Mouse (Mus musculus): Measurements from ENCODE around the gene Mthfr. TPM values are rescaled to one million over a fixed set of nuclear protein-coding genes. Genes with fewer than 3 reads are reported as not detected.

Mthfr gene
- 8.9 and 10.7 TPM in 2 replicates for polyA plus RNA-seq (2015; fragmentation: Nextera tagmentation; extraction: Ambion mirVana)

DNA sequence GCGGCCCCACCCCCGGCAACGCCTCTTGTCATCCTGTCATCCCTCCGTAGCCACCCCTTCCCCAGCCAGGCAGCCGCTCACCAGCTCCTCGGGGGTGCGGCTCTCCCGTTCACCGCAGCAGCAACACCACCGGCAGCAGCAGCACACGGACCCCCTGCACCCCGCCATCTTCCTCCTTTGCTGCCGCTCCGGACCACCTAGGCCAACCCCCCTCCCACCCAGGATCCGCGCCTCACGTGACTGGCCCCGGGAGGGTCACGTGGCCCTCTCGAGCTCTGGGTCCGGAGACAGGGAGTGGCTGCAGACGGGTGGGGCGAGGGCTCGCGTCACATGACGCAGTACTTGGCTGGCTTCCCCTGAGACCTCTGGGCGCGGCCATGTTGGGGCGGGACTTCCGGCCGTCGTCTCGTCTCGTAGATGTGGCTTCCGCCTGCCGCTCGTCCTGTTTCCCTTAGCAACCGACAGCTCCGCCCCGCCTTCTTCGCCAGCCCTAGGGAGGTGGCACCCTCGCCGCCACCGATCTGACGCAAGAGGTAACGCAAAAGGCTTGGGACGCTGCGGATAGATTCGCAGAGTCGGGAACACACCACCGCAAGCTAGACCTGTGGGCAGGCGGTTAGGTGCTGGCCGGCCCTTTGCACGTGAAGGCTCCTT, at the start of gene Mthfr, which contains the start of gene Clcn6:
Gene Mthfr, plus strand, starts transcription at position 478 of the 654 bp plus-strand sequence.
Gene Clcn6, minus strand, starts transcription at position 222 of the 654 bp plus-strand sequence.
- under 1% methylated on average over 54 of the region's 54 CpGs for WGBS (ENCODE audit: insufficient replicate concordance)
- peak within 1 kb of the TSS; percentile 81 for H3K4me3 ChIP-seq (replicated peaks)
- peak; percentile 90 for ATAC-seq (ENCODE audit: low read depth)
- peaks cover 18% of the 10 kb centered on the region for H3K36me3 ChIP-seq
- DNase-seq: peak; percentile 99
- H3K4me2 ChIP-seq: peak within 1 kb of the TSS; percentile 97
- H3K4me1 ChIP-seq (replicated peaks): peaks cover 57% of the 10 kb centered on the region
- no peaks in the 10 kb centered on the region for H3K9me3 ChIP-seq (replicated peaks)
- H3K9ac ChIP-seq: peak within 1 kb of the TSS; percentile 91
- H3K27me3 ChIP-seq: no peaks in the 10 kb centered on the region
- H3K27ac ChIP-seq: peak within 1 kb of the TSS; percentile 98

DNA sequence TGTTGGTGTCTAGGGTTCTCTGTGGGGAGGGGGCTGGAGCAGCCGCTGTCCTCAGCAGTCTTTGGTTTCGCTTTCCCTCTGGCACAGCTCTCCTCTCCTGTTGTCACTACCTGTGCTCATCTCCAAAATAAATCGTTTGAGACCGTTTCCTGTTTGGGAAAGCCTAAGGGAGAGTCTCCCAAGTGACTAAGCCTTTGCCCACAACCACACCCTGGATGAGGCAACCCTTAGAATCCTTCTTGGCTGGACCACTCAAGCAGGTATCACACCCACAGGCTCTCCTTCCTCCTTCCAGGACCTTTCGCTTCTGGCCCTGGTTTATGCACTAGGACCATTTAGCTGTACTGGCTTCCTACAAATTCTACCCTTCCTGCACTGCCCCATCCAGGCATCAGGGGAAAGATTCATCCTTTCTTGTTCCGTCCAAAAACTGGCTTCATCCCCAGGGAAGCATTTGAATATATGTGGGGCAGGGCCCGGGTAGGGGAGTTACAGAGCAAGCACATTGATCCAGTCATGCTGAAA, 45.2 kb upstream of the Mthfr start:
- Histone ChIP-seq H3K27me3 (no peaks in the 10 kb centered on the region), H3K4me1 (replicated peaks) (no peaks in the 10 kb centered on the region), H3K9ac (no peak overlapping the region), H3K4me3 (replicated peaks) (no peak overlapping the region), H3K9me3 (replicated peaks) (no peaks in the 10 kb centered on the region), H3K4me2 (no peak overlapping the region), H3K27ac (no peak overlapping the region), H3K36me3 (no peaks in the 10 kb centered on the region)
- ATAC-seq (ENCODE audit: low read depth): no peak
- no peak for DNase-seq
- 34% methylated on average over 7 of the region's 7 CpGs for WGBS (ENCODE audit: insufficient replicate concordance)

DNA sequence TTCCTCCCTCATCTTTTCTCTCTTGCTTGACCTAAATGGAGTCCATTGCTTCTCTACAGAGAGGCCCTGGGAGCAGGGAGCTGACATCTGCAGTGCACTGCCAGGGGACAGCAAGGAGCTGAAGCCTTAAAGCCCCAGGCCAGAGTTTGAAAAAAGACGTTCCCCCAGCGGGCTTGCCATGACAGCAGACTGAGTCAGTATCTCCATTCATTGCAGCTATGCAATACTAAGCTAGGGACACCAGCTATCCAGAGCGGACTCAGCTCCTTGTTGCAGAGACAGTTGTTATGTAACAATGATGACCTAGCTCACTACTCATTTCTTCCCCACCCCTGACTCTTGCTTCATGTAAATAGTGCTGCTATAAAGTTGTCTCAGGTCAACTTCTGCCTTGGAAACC, 43.6 kb upstream of the Mthfr start:
- Histone ChIP-seq H3K27me3 (no peaks in the 10 kb centered on the region), H3K9ac (no peak overlapping the region), H3K4me1 (replicated peaks) (no peaks in the 10 kb centered on the region), H3K27ac (no peak overlapping the region), H3K4me2 (no peak overlapping the region), H3K4me3 (replicated peaks) (no peak overlapping the region), H3K9me3 (replicated peaks) (no peaks in the 10 kb centered on the region), H3K36me3 (no peaks in the 10 kb centered on the region)
- DNase-seq: no peak
- 54% methylated on average over 3 of the region's 3 CpGs for WGBS (ENCODE audit: insufficient replicate concordance)
- ATAC-seq (ENCODE audit: low read depth): no peak

DNA sequence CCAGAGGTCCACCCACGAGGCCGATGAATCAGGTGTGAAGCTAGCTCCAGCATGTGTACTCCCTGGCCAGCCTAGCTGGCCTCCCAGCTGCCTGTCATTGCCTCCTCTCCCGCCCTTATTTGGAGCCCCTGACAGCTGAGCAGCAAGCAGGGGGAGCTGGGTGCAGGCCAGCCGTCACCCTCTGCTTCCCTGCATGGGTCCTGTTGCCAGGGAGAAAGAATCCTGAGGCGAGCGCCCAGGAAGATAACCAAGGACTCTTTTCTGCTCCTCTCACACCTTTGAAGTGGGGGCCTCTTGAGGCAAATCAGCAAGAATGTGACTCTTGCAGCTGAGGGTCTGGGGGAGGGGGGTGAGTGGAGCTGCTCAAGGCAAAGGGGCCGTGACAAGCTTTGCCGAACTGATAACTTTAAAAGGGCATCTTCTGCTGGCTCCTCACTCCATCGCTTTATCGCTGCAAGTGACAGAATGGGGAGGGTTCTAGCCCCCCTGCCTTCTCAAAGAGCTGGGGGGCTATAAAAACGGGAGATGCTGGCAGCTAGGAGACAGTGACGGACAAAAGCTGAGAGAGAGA, 38.6 kb upstream of the Mthfr start, which contains the start of gene Nppa:
Gene Nppa, plus strand, starts transcription at position 521 of the 571 bp plus-strand sequence.
- Histone ChIP-seq H3K27me3 (no peaks in the 10 kb centered on the region), H3K4me2 (no peak within 1 kb of the TSS), H3K9ac (no peak within 1 kb of the TSS), H3K9me3 (replicated peaks) (no peaks in the 10 kb centered on the region), H3K4me1 (replicated peaks) (no peaks in the 10 kb centered on the region), H3K4me3 (replicated peaks) (no peak within 1 kb of the TSS), H3K36me3 (peaks cover 4% of the 10 kb centered on the region; the same call in 1 of the 2 replicates), H3K27ac (no peak within 1 kb of the TSS)
- WGBS (ENCODE audit: insufficient replicate concordance): 32% methylated on average over 12 of the region's 12 CpGs
- ATAC-seq (ENCODE audit: low read depth) (no peak), DNase-seq (no peak)

DNA sequence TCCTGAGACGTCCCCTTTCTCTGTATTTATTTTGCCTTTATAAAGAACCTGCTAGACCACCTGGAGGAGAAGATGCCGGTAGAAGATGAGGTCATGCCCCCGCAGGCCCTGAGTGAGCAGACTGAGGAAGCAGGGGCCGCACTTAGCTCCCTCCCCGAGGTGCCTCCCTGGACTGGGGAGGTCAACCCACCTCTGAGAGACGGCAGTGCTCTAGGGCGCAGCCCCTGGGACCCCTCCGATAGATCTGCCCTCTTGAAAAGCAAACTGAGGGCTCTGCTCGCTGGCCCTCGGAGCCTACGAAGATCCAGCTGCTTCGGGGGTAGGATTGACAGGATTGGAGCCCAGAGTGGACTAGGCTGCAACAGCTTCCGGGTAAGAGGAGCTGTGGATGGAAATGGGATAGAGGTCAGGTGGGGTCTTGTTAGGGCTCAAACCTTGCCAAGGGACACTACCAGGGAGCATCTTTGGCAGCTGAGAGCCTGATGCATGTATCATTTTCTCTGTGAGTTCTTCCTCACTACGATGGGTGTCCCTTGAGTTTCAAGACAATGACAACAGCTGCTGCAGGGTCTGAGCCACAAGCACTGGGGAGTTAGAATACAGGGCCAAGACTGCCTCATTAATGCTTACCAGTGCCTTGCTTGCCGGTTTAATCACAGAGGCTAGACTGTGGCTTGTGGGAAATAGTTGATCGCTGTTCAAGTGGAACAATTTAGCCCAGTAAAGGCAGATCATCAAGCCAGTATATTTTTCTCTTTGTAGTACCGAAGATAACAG, 37.7 kb upstream of the Mthfr start:
- no peak overlapping the region for H3K4me3 ChIP-seq (replicated peaks)
- H3K36me3 ChIP-seq: peaks cover 14% of the 10 kb centered on the region; the same call in 1 of the 2 replicates
- H3K27me3 ChIP-seq: no peaks in the 10 kb centered on the region
- no peaks in the 10 kb centered on the region for H3K4me1 ChIP-seq (replicated peaks)
- no peak overlapping the region for H3K9ac ChIP-seq
- no peak for DNase-seq
- WGBS (ENCODE audit: insufficient replicate concordance): 70% methylated on average over 17 of the region's 17 CpGs
- no peak overlapping the region for H3K4me2 ChIP-seq
- no peak for ATAC-seq (ENCODE audit: low read depth)
- no peak overlapping the region for H3K27ac ChIP-seq
- H3K9me3 ChIP-seq (replicated peaks): no peaks in the 10 kb centered on the region

DNA sequence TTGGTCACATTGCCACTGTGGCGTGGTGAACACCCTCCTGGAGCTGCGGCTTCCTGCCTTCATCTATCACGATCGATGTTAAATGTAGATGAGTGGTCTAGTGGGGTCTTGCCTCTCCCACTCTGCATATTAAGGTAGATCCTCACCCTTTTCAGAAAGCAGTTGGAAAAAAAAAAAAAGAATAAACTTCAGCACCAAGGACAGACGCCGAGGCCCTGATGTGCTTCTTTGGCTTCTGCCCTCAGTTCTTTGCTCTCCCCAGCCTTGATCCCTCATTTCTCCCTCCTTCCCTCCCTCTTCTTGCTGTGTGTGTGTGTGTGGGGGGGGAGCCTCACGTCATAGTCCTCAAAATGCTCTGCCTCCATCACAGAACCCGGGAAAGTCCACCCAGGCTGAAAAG, 37.0 kb upstream of the Mthfr start:
- H3K9me3 ChIP-seq (replicated peaks): no peaks in the 10 kb centered on the region
- no peak for DNase-seq
- no peak overlapping the region for H3K4me3 ChIP-seq (replicated peaks)
- no peak overlapping the region for H3K9ac ChIP-seq
- H3K4me1 ChIP-seq (replicated peaks): no peaks in the 10 kb centered on the region
- no peak for ATAC-seq (ENCODE audit: low read depth)
- 40% methylated on average over 8 of the region's 8 CpGs for WGBS (ENCODE audit: insufficient replicate concordance)
- H3K36me3 ChIP-seq: peaks cover 19% of the 10 kb centered on the region
- no peak overlapping the region for H3K4me2 ChIP-seq
- H3K27me3 ChIP-seq: no peaks in the 10 kb centered on the region
- H3K27ac ChIP-seq: no peak overlapping the region

DNA sequence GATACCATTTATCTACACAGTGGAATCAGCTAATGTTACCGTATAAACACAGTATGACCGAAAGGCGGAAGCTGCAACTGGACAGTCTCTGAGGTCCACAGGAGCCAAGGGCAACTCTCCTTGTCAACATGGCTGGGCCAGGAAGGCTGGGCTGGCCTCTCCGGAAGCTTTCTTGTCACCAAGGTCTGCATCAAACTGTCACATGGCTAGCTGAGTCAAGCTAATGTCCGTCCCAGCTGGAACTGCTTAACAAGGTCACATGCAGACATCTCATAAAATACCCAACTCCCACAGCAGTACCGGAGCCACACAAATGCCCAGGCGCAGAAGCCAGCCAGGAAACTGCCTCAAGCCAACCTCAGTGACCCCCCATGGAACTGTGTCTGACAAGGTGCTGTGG, 34.5 kb upstream of the Mthfr start:
- H3K4me3 ChIP-seq (replicated peaks): no peak overlapping the region
- no peak overlapping the region for H3K27ac ChIP-seq
- H3K4me2 ChIP-seq: no peak overlapping the region
- no peaks in the 10 kb centered on the region for H3K27me3 ChIP-seq
- no peak overlapping the region for H3K9ac ChIP-seq
- DNase-seq (no peak), ATAC-seq (ENCODE audit: low read depth) (no peak)
- no peaks in the 10 kb centered on the region for H3K9me3 ChIP-seq (replicated peaks)
- H3K4me1 ChIP-seq (replicated peaks): no peaks in the 10 kb centered on the region
- peaks cover 44% of the 10 kb centered on the region for H3K36me3 ChIP-seq
- 73% methylated on average over 7 of the region's 7 CpGs for WGBS (ENCODE audit: insufficient replicate concordance)

DNA sequence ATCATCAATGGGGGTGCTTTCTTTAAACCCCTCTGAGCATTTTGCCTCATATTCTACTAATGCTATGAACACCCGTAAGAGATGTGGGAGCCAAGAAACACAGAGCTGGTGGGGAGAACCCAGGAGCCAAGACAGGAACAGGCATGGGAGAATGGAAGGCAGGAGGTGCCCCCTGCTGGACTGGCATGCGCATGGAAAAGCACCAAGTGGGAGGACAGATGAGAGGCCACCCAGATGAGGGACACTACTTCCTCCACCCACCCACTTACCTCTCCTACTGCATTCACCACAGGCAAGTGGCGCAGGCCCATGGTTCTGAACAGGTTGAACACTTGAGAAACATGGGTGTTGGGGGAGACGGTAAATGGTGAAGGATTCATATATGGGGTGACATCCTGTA, 30.5 kb upstream of the Mthfr start:
- DNase-seq (no peak), ATAC-seq (ENCODE audit: low read depth) (no peak)
- WGBS (ENCODE audit: insufficient replicate concordance): 75% methylated on average over 4 of the region's 4 CpGs
- H3K9ac ChIP-seq: no peak overlapping the region
- peaks cover 85% of the 10 kb centered on the region for H3K36me3 ChIP-seq
- H3K9me3 ChIP-seq (replicated peaks): no peaks in the 10 kb centered on the region
- no peaks in the 10 kb centered on the region for H3K4me1 ChIP-seq (replicated peaks)
- no peak overlapping the region for H3K27ac ChIP-seq
- no peak overlapping the region for H3K4me3 ChIP-seq (replicated peaks)
- H3K27me3 ChIP-seq: no peaks in the 10 kb centered on the region
- no peak overlapping the region for H3K4me2 ChIP-seq

DNA sequence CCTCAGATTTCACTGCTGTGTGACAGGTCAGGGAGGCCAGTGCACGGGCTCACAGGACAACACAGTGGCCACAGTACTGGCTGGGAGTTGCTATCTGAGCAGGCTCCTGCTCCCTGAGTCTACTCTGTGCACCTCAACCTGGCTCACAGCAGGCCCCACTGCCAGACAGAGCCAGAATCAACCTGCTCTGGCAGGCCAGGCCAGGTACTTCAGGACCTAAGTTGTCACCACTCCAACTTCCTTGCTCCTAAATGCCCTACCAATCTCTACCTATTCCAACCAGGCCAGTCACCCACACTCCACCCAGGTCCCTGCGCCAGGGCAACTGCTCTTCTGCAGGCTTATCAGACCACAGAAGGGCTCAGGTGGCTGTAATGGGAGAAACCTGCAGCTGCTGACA, 29.2 kb upstream of the Mthfr start:
- no peaks in the 10 kb centered on the region for H3K27me3 ChIP-seq
- no peak for ATAC-seq (ENCODE audit: low read depth)
- no peak overlapping the region for H3K4me3 ChIP-seq (replicated peaks)
- 68% methylated on average over 2 of the region's 2 CpGs for WGBS (ENCODE audit: insufficient replicate concordance)
- no peak overlapping the region for H3K9ac ChIP-seq
- H3K36me3 ChIP-seq: peaks cover 97% of the 10 kb centered on the region
- H3K4me2 ChIP-seq: no peak overlapping the region
- DNase-seq: no peak
- H3K9me3 ChIP-seq (replicated peaks): no peaks in the 10 kb centered on the region
- H3K27ac ChIP-seq: no peak overlapping the region
- no peaks in the 10 kb centered on the region for H3K4me1 ChIP-seq (replicated peaks)

DNA sequence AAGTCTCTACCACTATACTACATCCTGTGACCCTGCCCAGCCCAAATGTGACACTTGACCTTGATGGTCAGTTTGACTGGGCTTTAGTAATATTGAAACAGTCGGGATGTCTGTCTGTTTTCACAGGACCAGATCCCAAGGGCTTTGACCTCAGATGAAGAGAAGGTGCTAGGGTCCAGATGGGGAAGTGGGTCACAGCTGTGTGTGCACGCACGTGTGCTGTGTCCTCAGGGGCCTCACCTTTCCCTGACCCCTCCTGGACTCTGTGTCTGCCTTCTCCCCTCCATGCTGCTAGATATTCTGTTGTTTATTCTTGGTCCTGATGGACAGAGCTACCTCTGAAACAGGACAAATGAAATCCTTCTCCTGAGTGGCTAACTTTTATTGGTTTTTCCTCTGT, 27.5 kb upstream of the Mthfr start:
- Histone ChIP-seq H3K27me3 (no peaks in the 10 kb centered on the region), H3K9ac (no peak overlapping the region), H3K36me3 (peaks cover 97% of the 10 kb centered on the region), H3K4me3 (replicated peaks) (no peak overlapping the region), H3K27ac (no peak overlapping the region), H3K4me2 (no peak overlapping the region), H3K9me3 (replicated peaks) (no peaks in the 10 kb centered on the region), H3K4me1 (replicated peaks) (no peaks in the 10 kb centered on the region)
- WGBS (ENCODE audit: insufficient replicate concordance): 62% methylated on average over 3 of the region's 3 CpGs
- no peak for DNase-seq
- ATAC-seq (ENCODE audit: low read depth): no peak

DNA sequence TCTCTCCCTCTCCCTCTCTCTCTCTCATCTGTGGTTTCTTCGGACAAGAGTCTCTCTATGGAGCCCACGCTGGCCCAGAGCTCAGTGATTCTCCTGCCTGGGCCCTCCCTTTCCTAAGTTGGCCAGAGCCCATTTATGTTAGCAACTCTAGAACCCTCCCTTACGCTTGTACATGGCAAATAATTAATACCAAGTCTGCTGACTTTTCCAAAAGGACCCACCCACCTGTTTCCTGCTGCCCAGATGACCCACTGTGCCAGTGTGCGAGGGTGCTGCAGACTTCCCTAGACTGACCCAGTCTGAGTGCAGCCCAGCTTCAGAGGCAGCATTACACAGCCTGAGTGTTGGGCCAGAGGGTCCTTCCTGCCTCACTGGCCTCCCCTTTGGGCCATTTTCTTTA, 26.7 kb upstream of the Mthfr start:
- no peaks in the 10 kb centered on the region for H3K27me3 ChIP-seq
- no peak overlapping the region for H3K27ac ChIP-seq
- no peaks in the 10 kb centered on the region for H3K4me1 ChIP-seq (replicated peaks)
- DNase-seq (no peak), ATAC-seq (ENCODE audit: low read depth) (no peak)
- H3K4me3 ChIP-seq (replicated peaks): no peak overlapping the region
- WGBS (ENCODE audit: insufficient replicate concordance): 81% methylated on average over 4 of the region's 4 CpGs
- H3K9ac ChIP-seq: no peak overlapping the region
- no peak overlapping the region for H3K4me2 ChIP-seq
- H3K36me3 ChIP-seq: peaks cover 97% of the 10 kb centered on the region
- H3K9me3 ChIP-seq (replicated peaks): no peaks in the 10 kb centered on the region
